Comparison of ENCODE assay signal across 9 mouse cellular contexts in the genomic region with DNA sequence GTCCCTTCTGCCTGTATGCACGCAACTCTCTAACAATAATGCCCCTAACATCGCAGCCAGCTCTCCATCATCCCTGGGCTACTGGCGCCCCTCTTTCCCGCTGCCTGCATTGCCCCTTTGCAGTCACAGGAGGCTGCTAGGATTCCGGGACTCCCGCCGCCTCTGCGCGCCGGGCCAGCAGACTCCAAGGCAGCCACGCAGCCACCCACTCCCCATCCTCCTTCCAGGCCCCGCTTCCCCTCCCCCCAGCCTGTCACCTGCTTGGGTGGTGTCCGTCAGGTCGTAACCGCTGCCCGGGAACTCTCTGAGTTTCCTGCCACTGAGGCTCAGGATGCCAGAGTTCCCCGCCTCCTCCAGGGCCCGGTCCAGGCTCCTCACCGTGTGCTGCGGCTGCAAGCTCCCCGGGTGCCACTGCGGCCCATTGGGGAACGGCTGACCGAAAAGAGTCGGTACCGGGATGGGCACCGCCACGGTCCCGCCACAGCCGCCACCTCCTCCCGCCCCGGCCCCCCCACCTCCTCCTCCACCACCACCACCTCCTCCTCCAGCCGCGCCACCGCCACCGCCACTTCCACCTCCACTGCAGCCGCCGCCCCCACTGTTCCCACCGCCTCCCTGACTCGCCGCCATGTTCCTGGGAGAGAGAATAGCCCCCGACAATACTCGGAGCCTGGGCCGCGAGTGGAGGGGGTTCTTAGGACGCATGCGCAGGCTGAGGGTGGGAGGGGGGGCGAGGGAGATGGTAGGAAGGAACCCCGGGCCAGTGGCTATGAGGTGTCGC. TPM values are rescaled to one million over a fixed set of nuclear protein-coding genes. Genes with fewer than 3 reads are reported as not detected.
DNase-seq lines count a peak whose midpoint lies in the region; ATAC-seq and TF ChIP-seq lines count a peak whose summit lies in the region.
"Had no signal": no experiment of that assay in that cellular context is flagged by ENCODE, and none has a peak within 500 bp of the region (broad histone marks: within the 10 kb centered on the region; RNA-seq: fewer than 3 reads in every experiment).

A gene (minus strand): TSS at position 661 of the 781 bp plus-strand sequence.

- no peak for DNase-seq in spleen, adult 2 months (ENCODE audit: low read depth in 1 of 2, low spot score in 2 of 2)
- no peak for DNase-seq in spleen, adult 12 weeks (ENCODE audit: low spot score)
- DNase-seq in forebrain, embryonic 10.5 days (ENCODE audit: extremely low spot score, low spot score) = peak; percentile 55
- peak; percentile 19 for DNase-seq in layer of hippocampus, adult 9-11 months
- peak; percentile 43 for DNase-seq in retina, postnatal 7 days (ENCODE audit: low read depth, low spot score)

- H3K36me3 ChIP-seq in spleen, adult 2 months (ENCODE audit: control insufficient read depth, insufficient read depth, low read length) = no peaks in the 10 kb centered on the region
- H3K36me3 ChIP-seq in forebrain, embryonic 10.5 days (replicated peaks) = no peaks in the 10 kb centered on the region
- H3K36me3 ChIP-seq in heart, embryonic 16.5 days (ENCODE audit: control insufficient read depth, insufficient read depth) = no peaks in the 10 kb centered on the region
- no peaks in the 10 kb centered on the region for H3K36me3 ChIP-seq in lung, embryonic 16.5 days (ENCODE audit: control insufficient read depth, insufficient read depth, low read length)
- H3K36me3 ChIP-seq: G1E had no signal

- no peaks in the 10 kb centered on the region for H3K9me3 ChIP-seq in forebrain, embryonic 10.5 days
- no peaks in the 10 kb centered on the region for H3K9me3 ChIP-seq in heart, embryonic 16.5 days (replicated peaks; ENCODE audit: control insufficient read depth, low read length)
- H3K9me3 ChIP-seq in lung, embryonic 16.5 days (ENCODE audit: control insufficient read depth, low read length) = no peaks in the 10 kb centered on the region

- H3K27me3 ChIP-seq in spleen, adult 2 months (ENCODE audit: control insufficient read depth, insufficient read depth, low read length) = no peaks in the 10 kb centered on the region
- no peaks in the 10 kb centered on the region for H3K27me3 ChIP-seq in forebrain, embryonic 10.5 days (ENCODE audit: poor library complexity, severe bottlenecking)
- H3K27me3 ChIP-seq in heart, embryonic 16.5 days (ENCODE audit: control insufficient read depth, insufficient read depth, low read length) = no peaks in the 10 kb centered on the region
- H3K27me3 ChIP-seq in lung, embryonic 16.5 days (ENCODE audit: control insufficient read depth, insufficient read depth, low read depth, low read length) = no peaks in the 10 kb centered on the region

- WGBS in spleen, adult 2 months = 25% methylated on average over 38 of the region's 50 CpGs
- WGBS in forebrain, embryonic 10.5 days = 14% methylated on average over 40 of the region's 50 CpGs
- 11% methylated on average over 43 of the region's 50 CpGs for WGBS in heart, embryonic 16.5 days
- 13% methylated on average over 31 of the region's 50 CpGs for WGBS in lung, embryonic 16.5 days

- no peaks in the 10 kb centered on the region for H3K4me1 ChIP-seq in spleen, adult 2 months (ENCODE audit: control insufficient read depth, insufficient read depth, insufficient read length)
- H3K4me1 ChIP-seq in forebrain, embryonic 10.5 days = peaks cover 11% of the 10 kb centered on the region; the same call in 1 of the 2 replicates
- no peaks in the 10 kb centered on the region for H3K4me1 ChIP-seq in heart, embryonic 16.5 days (ENCODE audit: control insufficient read depth, insufficient read depth, low read length)
- no peaks in the 10 kb centered on the region for H3K4me1 ChIP-seq in lung, embryonic 16.5 days (replicated peaks; ENCODE audit: control insufficient read depth, insufficient read depth, low read length)

- no peak for TF ChIP-seq CTCF in spleen, adult 2 months (IDR thresholded peaks at IDR 0.05; ENCODE audit: extremely low read depth, insufficient read depth, insufficient read length, insufficient replicate concordance)

- peak within 1 kb of the TSS; percentile 72 for H3K9ac ChIP-seq in heart, embryonic 16.5 days (ENCODE audit: low read length)
- peak within 1 kb of the TSS; percentile 63 for H3K9ac ChIP-seq in lung, embryonic 16.5 days (ENCODE audit: low read length)

- peak; percentile 63 for ATAC-seq in heart, embryonic 16.5 days (replicated peaks; ENCODE audit: extremely low read depth, insufficient read depth, low FRiP score)
- peak; percentile 94 for ATAC-seq in lung, embryonic 16.5 days (ENCODE audit: low read depth)
- no peak for ATAC-seq in inflammation-experienced regulatory T-cells, adult 6 months

- H3K4me2 ChIP-seq in heart, embryonic 16.5 days (ENCODE audit: low read depth, low read length) = peak within 1 kb of the TSS; percentile 59
- H3K4me2 ChIP-seq in lung, embryonic 16.5 days (ENCODE audit: low read depth, low read length) = peak within 1 kb of the TSS; percentile 52

- peak within 1 kb of the TSS; percentile 34; the same call in 1 of the 2 replicates for H3K4me3 ChIP-seq in spleen, adult 2 months (ENCODE audit: extremely low read depth, insufficient read depth, insufficient read length)
- peak within 1 kb of the TSS; percentile 64 for H3K4me3 ChIP-seq in forebrain, embryonic 10.5 days
- H3K4me3 ChIP-seq in heart, embryonic 16.5 days (ENCODE audit: low read length) = peak within 1 kb of the TSS; percentile 69
- H3K4me3 ChIP-seq in lung, embryonic 16.5 days (ENCODE audit: low read length) = peak within 1 kb of the TSS; percentile 62

- TF ChIP-seq POLR2A in spleen, adult 2 months (IDR thresholded peaks at IDR 0.05; ENCODE audit: low read depth, low read length) = no peak

- no peak within 1 kb of the TSS for H3K27ac ChIP-seq in spleen, adult 2 months (ENCODE audit: insufficient read depth, low read length)
- H3K27ac ChIP-seq in forebrain, embryonic 10.5 days = peak within 1 kb of the TSS; percentile 92
- 0 out of 2 replicates have a peak within 1 kb of the TSS, but pooled peaks have one; percentile 37 for H3K27ac ChIP-seq in heart, embryonic 16.5 days (ENCODE audit: low read length)
- peak within 1 kb of the TSS; percentile 22; the same call in 1 of the 2 replicates for H3K27ac ChIP-seq in lung, embryonic 16.5 days (ENCODE audit: low read length)

RNA-seq across cellular contexts. Expression of the gene that starts here (rescaled TPM):
- 0.06 and 0.14 TPM in 2 replicates for polyA plus RNA-seq in spleen, adult 2 months (2012; rRNA removed)
- 5.5 and 5.7 TPM in 2 replicates for polyA plus RNA-seq in forebrain, embryonic 10.5 days (2016; fragmentation: Nextera tagmentation; extraction: Ambion mirVana)
- polyA plus RNA-seq in heart, embryonic 16.5 days (2015; fragmentation: Nextera tagmentation; extraction: Ambion mirVana) = 1.9 and 2.2 TPM in 2 replicates
- 2.6 and 3.2 TPM in 2 replicates for polyA plus RNA-seq in lung, embryonic 16.5 days (2015; fragmentation: Nextera tagmentation; extraction: Ambion mirVana)
- polyA plus RNA-seq in inflammation-experienced regulatory T-cells, adult 6 months (2017; shearing (Covaris generic)) = not detected
- polyA plus RNA-seq: G1E had no signal

Comparison
In these comparisons a context has a peak if more than half of its experiments do, and no peak if none do; other contexts are left out.
1. DNase-seq: peak in forebrain, embryonic 10.5 days (single experiment), layer of hippocampus, adult 9-11 months (single experiment) and retina, postnatal 7 days (single experiment); none in spleen, adult 2 months (0 of 2) and spleen, adult 12 weeks (single experiment).
2. Peak in every context shown above with its lines, with median percentiles within 50 percentile points of each other: H3K4me3 ChIP-seq.